Mouse (Mus musculus) lung, postnatal 0 days (tissue): Measurements from ENCODE around the gene Ddx5. TPM values are rescaled to one million over a fixed set of nuclear protein-coding genes. Genes with fewer than 3 reads are reported as not detected.
A peak's percentile ranks its signal among the peaks of the same experiment; 100 is the strongest.

Source experiments
- ATAC-seq: fragments of 200-750 bp; cut with Nextera tagmentation; 2 replicates; pipeline ENCODE4 v1.8.0; 2017; ENCODE audit warnings: moderate library complexity
- DNase-seq: peaks from one replicate; pipeline ENCODE4 v3.0.0-alpha.2; 2016; ENCODE audit warnings: low spot score
- H3K27ac ChIP-seq: fragments of 300-500 bp; sonication (generic); 2 replicates; pipeline ENCODE4 v1.5.1; 2014; ENCODE audit warnings: antibody characterized with exemption, mild to moderate bottlenecking, low read length, mixed read lengths
- H3K27me3 ChIP-seq: fragments of 300-500 bp; sonication (generic); replicated peaks from 2 replicates; pipeline ENCODE4 v1.6.1; 2014; ENCODE audit warnings: low read length, mixed read lengths; ENCODE audit not compliant: insufficient read depth
- H3K36me3 ChIP-seq: fragments of 300-500 bp; sonication (generic); 2 replicates; pipeline ENCODE4 v1.6.1; 2014; ENCODE audit warnings: low read length, mixed read lengths; ENCODE audit not compliant: insufficient read depth
- H3K4me1 ChIP-seq: fragments of 300-500 bp; sonication (generic); 2 replicates; pipeline ENCODE4 v1.6.1; 2014; ENCODE audit warnings: antibody characterized with exemption, low read depth, low read length, mixed read lengths; ENCODE audit not compliant: insufficient read depth
- H3K4me2 ChIP-seq: fragments of 300-500 bp; sonication (generic); replicated peaks from 2 replicates; pipeline ENCODE4 v1.6.1; 2014; ENCODE audit warnings: low read depth, mild to moderate bottlenecking, low read length, moderate library complexity, mixed read lengths
- H3K4me3 ChIP-seq: fragments of 300-500 bp; sonication (generic); 2 replicates; pipeline ENCODE4 v1.5.1; 2014; ENCODE audit warnings: low read depth, low read length
- H3K9ac ChIP-seq: fragments of 300-500 bp; sonication (generic); replicated peaks from 2 replicates; pipeline ENCODE4 v1.6.1; 2014; ENCODE audit warnings: low read depth, mild to moderate bottlenecking
- H3K9me3 ChIP-seq: fragments of 300-500 bp; sonication (generic); 2 replicates; pipeline ENCODE4 v1.6.1; 2016; ENCODE audit warnings: low read length, mixed read lengths
- CTCF ChIP-seq: IDR thresholded peaks from 2 replicates; pipeline ENCODE4 v1.5.1; 2016; ENCODE audit warnings: antibody characterized with exemption, mild to moderate bottlenecking
- EP300 ChIP-seq: IDR thresholded peaks from 2 replicates; pipeline ENCODE4 v1.6.1; 2016; ENCODE audit warnings: antibody characterized with exemption, mild to moderate bottlenecking, control low read depth
- WGBS: fragments of 180-500 bp; shearing (Covaris S2); extraction: QIAGEN DNeasy Blood & Tissue Kit; methylation state at CpG from one replicate; pipeline ENCODE4 v1.1.7; 2014; 5-methylcytosine and 5-hydroxymethylcytosine counted together
- polyA plus RNA-seq: library from polyadenylated mRNA; unstranded; fragments of >200 nt; fragmentation: Nextera tagmentation; extraction: Ambion mirVana; gene quantifications from 2 replicates; pipeline ENCODE4 v1.2.1, GENCODE M21; 2015

Gene Ddx5
- 296 and 352 TPM in 2 replicates for polyA plus RNA-seq

GRCm38 (mm10) chr11:106788775-106789459 is at the start of gene Ddx5, which contains the start of gene Cep95:
Ddx5 (minus strand) TSS chr11:106789185.
Cep95 (plus strand) TSS chr11:106789252.
- H3K4me3 ChIP-seq: peak within 1 kb of the TSS; percentile 81
- peak within 1 kb of the TSS; percentile 97 for H3K27ac ChIP-seq
- no peaks in the 10 kb centered on the region for H3K9me3 ChIP-seq
- H3K4me1 ChIP-seq: no peaks in the 10 kb centered on the region
- ATAC-seq (peak; percentile 90), DNase-seq (peak; percentile 99)
- H3K36me3 ChIP-seq: peaks cover 17% of the 10 kb centered on the region; the same call in 1 of the 2 replicates
- peak within 1 kb of the TSS; percentile 99 for H3K9ac ChIP-seq
- H3K27me3 ChIP-seq: no peaks in the 10 kb centered on the region
- TF ChIP-seq EP300 (no peak; the same call in 1 of the 2 replicates), CTCF (peak; percentile 66)
- peak within 1 kb of the TSS; percentile 68 for H3K4me2 ChIP-seq
- WGBS: under 1% methylated on average over 58 of the region's 58 CpGs

- 90% methylated on average over 7 of the region's 7 CpGs for WGBS
- Histone ChIP-seq H3K36me3 (peaks cover 35% of the 10 kb centered on the region), H3K9me3 (no peaks in the 10 kb centered on the region), H3K4me3 (no peak overlapping the region), H3K27me3 (no peaks in the 10 kb centered on the region), H3K27ac (no peak overlapping the region), H3K4me2 (no peak overlapping the region), H3K9ac (no peak overlapping the region), H3K4me1 (no peaks in the 10 kb centered on the region)
- ATAC-seq (no peak), DNase-seq (no peak)
- TF ChIP-seq EP300 (no peak), CTCF (no peak)
Measured at GRCm38 (mm10) chr11:106828079-106828478, 39.1 kb upstream of the Ddx5 start.

DNA sequence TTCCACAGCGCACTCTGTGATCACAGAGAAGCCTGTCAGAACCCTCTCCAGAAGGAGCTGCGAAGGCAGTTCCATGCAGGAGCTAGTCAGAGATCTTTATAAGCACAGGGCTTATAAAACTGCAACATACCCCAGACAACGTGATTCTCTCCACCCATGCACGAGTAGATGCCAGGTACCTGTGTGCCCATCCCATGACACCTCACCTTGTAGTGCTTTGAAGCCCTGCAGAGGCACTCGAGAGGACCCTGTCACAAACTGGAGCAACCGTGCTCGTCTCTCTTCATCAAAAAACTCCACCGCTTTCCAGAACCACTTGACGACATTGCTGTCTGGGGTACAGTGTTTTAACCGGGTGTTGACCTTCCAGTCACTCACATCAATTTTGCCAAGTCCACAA is 35.4 kb upstream of the Ddx5 start:
- ATAC-seq (no peak), DNase-seq (no peak)
- WGBS: 74% methylated on average over 10 of the region's 10 CpGs
- H3K27me3 ChIP-seq: no peaks in the 10 kb centered on the region
- H3K27ac ChIP-seq: no peak overlapping the region
- peaks cover 25% of the 10 kb centered on the region; the same call in 1 of the 2 replicates for H3K36me3 ChIP-seq
- no peaks in the 10 kb centered on the region for H3K9me3 ChIP-seq
- no peak for TF ChIP-seq CTCF
- TF ChIP-seq EP300: no peak
- H3K4me2 ChIP-seq: no peak overlapping the region
- no peak overlapping the region for H3K4me3 ChIP-seq
- H3K9ac ChIP-seq: no peak overlapping the region
- no peaks in the 10 kb centered on the region for H3K4me1 ChIP-seq

DNA sequence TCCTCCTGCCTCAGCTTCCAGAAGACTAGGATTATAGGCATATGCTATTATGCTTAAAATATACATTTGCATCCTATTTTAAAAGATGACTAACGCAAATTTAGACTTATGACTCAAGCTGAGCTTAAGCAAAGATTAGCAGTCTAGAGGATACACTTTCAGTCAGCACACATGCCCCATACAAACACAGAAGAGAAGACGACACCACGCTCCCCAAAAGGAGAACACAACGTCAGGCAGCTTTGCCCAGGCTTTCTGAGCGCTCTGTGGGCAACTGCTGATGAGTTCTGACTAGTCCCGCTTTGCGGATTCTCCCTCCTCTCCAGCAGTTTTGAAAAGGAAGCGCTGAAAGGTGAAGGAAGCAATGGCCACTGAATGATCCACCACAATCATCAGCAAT is 34.8 kb upstream of the Ddx5 start:
- no peaks in the 10 kb centered on the region for H3K27me3 ChIP-seq
- H3K9me3 ChIP-seq: no peaks in the 10 kb centered on the region
- no peak for ATAC-seq
- no peak overlapping the region for H3K4me3 ChIP-seq
- H3K9ac ChIP-seq: no peak overlapping the region
- H3K36me3 ChIP-seq: peaks cover 28% of the 10 kb centered on the region; the same call in 1 of the 2 replicates
- H3K4me2 ChIP-seq: no peak overlapping the region
- WGBS: 92% methylated on average over 8 of the region's 8 CpGs
- no peak overlapping the region for H3K27ac ChIP-seq
- DNase-seq: no peak
- H3K4me1 ChIP-seq: no peaks in the 10 kb centered on the region
- TF ChIP-seq EP300 (no peak), CTCF (no peak)

DNA sequence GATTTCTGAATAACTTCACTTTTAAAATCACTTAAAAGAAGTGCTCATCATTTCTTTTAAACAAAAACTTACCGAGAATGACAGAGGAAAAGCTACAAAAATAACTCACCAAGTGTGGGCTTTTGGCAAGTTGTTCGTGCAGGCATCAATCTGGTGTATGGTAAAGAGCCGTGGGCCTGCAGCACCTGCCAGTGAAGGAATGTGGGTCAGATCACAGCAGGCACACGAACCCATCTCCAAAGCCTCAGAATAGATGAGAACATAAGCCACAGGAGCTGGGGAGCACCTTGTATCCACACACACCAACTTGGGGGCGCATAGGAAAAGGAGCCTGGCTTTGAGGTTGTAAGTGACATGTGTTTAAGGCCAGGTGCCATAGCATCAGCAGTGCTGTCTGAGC is 33.9 kb upstream of the Ddx5 start:
- TF ChIP-seq CTCF: no peak

GRCm38 (mm10) chr11:106822491-106822890 is 33.5 kb upstream of the Ddx5 start:
- Histone ChIP-seq H3K27me3 (no peaks in the 10 kb centered on the region), H3K9ac (no peak overlapping the region), H3K9me3 (no peaks in the 10 kb centered on the region), H3K4me3 (no peak overlapping the region), H3K4me2 (no peak overlapping the region), H3K4me1 (no peaks in the 10 kb centered on the region), H3K27ac (no peak overlapping the region; the same call in 1 of the 2 replicates), H3K36me3 (peaks cover 18% of the 10 kb centered on the region; the same call in 1 of the 2 replicates)
- 87% methylated on average over 8 of the region's 8 CpGs for WGBS
- DNase-seq: no peak
- ATAC-seq: no peak
- no peak for TF ChIP-seq CTCF
- no peak for TF ChIP-seq EP300

More for the DNA sequence above, 33.9 kb upstream of the Ddx5 start:
- Histone ChIP-seq H3K4me3 (no peak overlapping the region), H3K27ac (no peak overlapping the region), H3K9ac (no peak overlapping the region), H3K36me3 (peaks cover 22% of the 10 kb centered on the region; the same call in 1 of the 2 replicates), H3K27me3 (no peaks in the 10 kb centered on the region), H3K9me3 (no peaks in the 10 kb centered on the region), H3K4me2 (no peak overlapping the region), H3K4me1 (no peaks in the 10 kb centered on the region)
- 85% methylated on average over 5 of the region's 5 CpGs for WGBS
- ATAC-seq (no peak), DNase-seq (no peak)
